Mouse (Mus musculus) liver, embryonic 15.5 days (tissue): Measurements from ENCODE around the gene Tstd1. TPM values are rescaled to one million over a fixed set of nuclear protein-coding genes. Genes with fewer than 3 reads are reported as not detected.

Experiments used
- ATAC-seq: fragments of 200-750 bp; cut with Nextera tagmentation; 2 replicates; pipeline ENCODE4 v1.8.0; 2017; ENCODE audit warnings: moderate number of reproducible peaks, mild to moderate bottlenecking, moderate library complexity; ENCODE audit not compliant: insufficient read depth
- H3K27ac ChIP-seq: fragments of 300-500 bp; sonication (generic); replicated peaks from 2 replicates; pipeline ENCODE4 v1.5.1; 2015; ENCODE audit warnings: mild to moderate bottlenecking, inconsistent platforms
- H3K27me3 ChIP-seq: fragments of 300-500 bp; sonication (generic); 2 replicates; pipeline ENCODE4 v1.6.1; 2015; ENCODE audit warnings: mild to moderate bottlenecking, inconsistent platforms
- H3K36me3 ChIP-seq: fragments of 300-500 bp; sonication (generic); replicated peaks from 2 replicates; pipeline ENCODE4 v1.6.1; 2015; ENCODE audit warnings: moderate library complexity, mild to moderate bottlenecking, inconsistent platforms
- H3K4me1 ChIP-seq: fragments of 300-500 bp; sonication (generic); replicated peaks from 2 replicates; pipeline ENCODE4 v1.6.1; 2015; ENCODE audit warnings: inconsistent platforms
- H3K4me2 ChIP-seq: fragments of 300-500 bp; sonication (generic); 2 replicates; pipeline ENCODE4 v1.6.1; 2015; ENCODE audit warnings: moderate library complexity, mild to moderate bottlenecking, inconsistent platforms
- H3K4me3 ChIP-seq: fragments of 300-500 bp; sonication (generic); replicated peaks from 2 replicates; pipeline ENCODE4 v1.5.1; 2015; ENCODE audit warnings: mild to moderate bottlenecking, inconsistent platforms
- H3K9ac ChIP-seq: fragments of 300-500 bp; sonication (generic); 2 replicates; pipeline ENCODE4 v1.6.1; 2015; ENCODE audit warnings: moderate library complexity, mild to moderate bottlenecking, inconsistent platforms
- H3K9me3 ChIP-seq: fragments of 300-500 bp; sonication (generic); replicated peaks from 2 replicates; pipeline ENCODE4 v1.6.1; 2016; ENCODE audit warnings: inconsistent platforms
- WGBS: fragments of 180-500 bp; shearing (Covaris S2); methylation state at CpG from one replicate; pipeline ENCODE4 v1.1.7; 2015; ENCODE audit warnings: mixed read lengths; ENCODE audit not compliant: insufficient replicate concordance; 5-methylcytosine and 5-hydroxymethylcytosine counted together
- polyA plus RNA-seq: library from polyadenylated mRNA; unstranded; fragments of >200 nt; fragmentation: Nextera tagmentation; extraction: Ambion mirVana; gene quantifications from 2 replicates; pipeline ENCODE4 v1.2.1, GENCODE M21; 2015

Tstd1 gene
- polyA plus RNA-seq, 1 experiment from 2014 or later, result 2.1 TPM

GRCm38 (mm10) chr1:171439072-171439471, 20.4 kb downstream of the Tstd1 start:
- Histone ChIP-seq H3K9ac (no peak overlapping the region), H3K4me3 (peak overlapping the region; percentile 58)
- 18% methylated on average over 8 of the region's 8 CpGs for WGBS

GRCm38 (mm10) chr1:171440025-171440725, 21.5 kb downstream of the Tstd1 start:
- H3K36me3 ChIP-seq, result no peaks in the 10 kb centered on the region
- peak overlapping the region; percentile 58 for H3K4me2 ChIP-seq
- WGBS, result 13% methylated on average over 8 of the region's 9 CpGs
- no peak for ATAC-seq
- H3K27ac ChIP-seq, result peak overlapping the region; percentile 70
- no peaks in the 10 kb centered on the region for H3K9me3 ChIP-seq
- H3K4me3 ChIP-seq, result peak overlapping the region; percentile 58
- H3K27me3 ChIP-seq, result peaks cover 55% of the 10 kb centered on the region
- H3K4me1 ChIP-seq, result peaks cover 28% of the 10 kb centered on the region
- no peak overlapping the region for H3K9ac ChIP-seq

More at GRCm38 (mm10) chr1:171439072-171439471, 20.4 kb downstream of the Tstd1 start:
- Histone ChIP-seq H3K4me2 (peak overlapping the region; percentile 58), H3K36me3 (no peaks in the 10 kb centered on the region), H3K27me3 (peaks cover 55% of the 10 kb centered on the region), H3K4me1 (peaks cover 28% of the 10 kb centered on the region), H3K9me3 (no peaks in the 10 kb centered on the region), H3K27ac (peak overlapping the region; percentile 73; the same call in 1 of the 2 replicates)
- ATAC-seq, result no peak

- H3K9ac ChIP-seq, result no peak overlapping the region
- H3K4me3 ChIP-seq, result 0 out of 2 replicates have a peak overlapping the region, but pooled peaks have one; percentile 2
- no peaks in the 10 kb centered on the region for H3K9me3 ChIP-seq
- H3K36me3 ChIP-seq, result no peaks in the 10 kb centered on the region
- no peak for ATAC-seq
- WGBS, result 12% methylated on average over 7 of the region's 7 CpGs
- peaks cover 48% of the 10 kb centered on the region for H3K27me3 ChIP-seq
- peak overlapping the region; percentile 58 for H3K4me2 ChIP-seq
- H3K27ac ChIP-seq, result peak overlapping the region; percentile 70
- peaks cover 23% of the 10 kb centered on the region for H3K4me1 ChIP-seq
These were observed 23.1 kb downstream of the Tstd1 start for GRCm38 (mm10) chr1:171441466-171442412.

GRCm38 (mm10) chr1:171442413-171442760, 23.7 kb downstream of the Tstd1 start:
- H3K4me3 ChIP-seq, result no peak overlapping the region
- 24% methylated on average over 8 of the region's 8 CpGs for WGBS
- peaks cover 42% of the 10 kb centered on the region for H3K27me3 ChIP-seq
- no peak overlapping the region for H3K9ac ChIP-seq
- peaks cover 17% of the 10 kb centered on the region for H3K4me1 ChIP-seq
- no peaks in the 10 kb centered on the region for H3K9me3 ChIP-seq
- peak overlapping the region; percentile 58 for H3K4me2 ChIP-seq
- no peak for ATAC-seq
- H3K27ac ChIP-seq, result peak overlapping the region; percentile 58
- no peaks in the 10 kb centered on the region for H3K36me3 ChIP-seq

GRCm38 (mm10) chr1:171445050-171445449, 26.4 kb downstream of the Tstd1 start:
- Histone ChIP-seq H3K4me1 (peaks cover 14% of the 10 kb centered on the region), H3K4me3 (no peak overlapping the region), H3K9me3 (no peaks in the 10 kb centered on the region), H3K27me3 (peaks cover 15% of the 10 kb centered on the region; the same call in 1 of the 2 replicates), H3K4me2 (no peak overlapping the region), H3K9ac (no peak overlapping the region), H3K36me3 (no peaks in the 10 kb centered on the region), H3K27ac (no peak overlapping the region)
- 62% methylated on average over 5 of the region's 5 CpGs for WGBS
- no peak for ATAC-seq

GRCm38 (mm10) chr1:171446854-171447253, 28.2 kb downstream of the Tstd1 start:
- H3K27me3 ChIP-seq, result no peaks in the 10 kb centered on the region
- no peaks in the 10 kb centered on the region for H3K36me3 ChIP-seq
- H3K27ac ChIP-seq, result no peak overlapping the region
- no peak for ATAC-seq
- H3K4me2 ChIP-seq, result no peak overlapping the region
- H3K9me3 ChIP-seq, result no peaks in the 10 kb centered on the region
- H3K9ac ChIP-seq, result no peak overlapping the region
- 35% methylated on average over 7 of the region's 7 CpGs for WGBS
- peaks cover 11% of the 10 kb centered on the region for H3K4me1 ChIP-seq
- no peak overlapping the region for H3K4me3 ChIP-seq

GRCm38 (mm10) chr1:171447692-171448091, 29.0 kb downstream of the Tstd1 start:
- H3K4me1 ChIP-seq, result peaks cover 5% of the 10 kb centered on the region
- 19% methylated on average over 10 of the region's 10 CpGs for WGBS
- H3K36me3 ChIP-seq, result no peaks in the 10 kb centered on the region
- H3K9me3 ChIP-seq, result no peaks in the 10 kb centered on the region
- no peaks in the 10 kb centered on the region for H3K27me3 ChIP-seq
- no peak overlapping the region for H3K4me2 ChIP-seq
- H3K9ac ChIP-seq, result no peak overlapping the region
- no peak overlapping the region for H3K27ac ChIP-seq
- no peak for ATAC-seq
- no peak overlapping the region for H3K4me3 ChIP-seq

GRCm38 (mm10) chr1:171450062-171450461, 31.4 kb downstream of the Tstd1 start:
- no peak for ATAC-seq
- no peak overlapping the region for H3K9ac ChIP-seq
- peaks cover 10% of the 10 kb centered on the region for H3K4me1 ChIP-seq
- no peaks in the 10 kb centered on the region for H3K9me3 ChIP-seq
- no peak overlapping the region for H3K4me2 ChIP-seq
- no peak overlapping the region for H3K4me3 ChIP-seq
- H3K36me3 ChIP-seq, result no peaks in the 10 kb centered on the region
- H3K27me3 ChIP-seq, result no peaks in the 10 kb centered on the region
- H3K27ac ChIP-seq, result no peak overlapping the region
- 68% methylated on average over 11 of the region's 11 CpGs for WGBS

GRCm38 (mm10) chr1:171451001-171451400, 32.3 kb downstream of the Tstd1 start:
- no peak for ATAC-seq
- Histone ChIP-seq H3K4me2 (no peak overlapping the region), H3K27ac (no peak overlapping the region), H3K36me3 (no peaks in the 10 kb centered on the region), H3K9me3 (no peaks in the 10 kb centered on the region), H3K9ac (no peak overlapping the region), H3K4me3 (no peak overlapping the region), H3K4me1 (peaks cover 12% of the 10 kb centered on the region), H3K27me3 (no peaks in the 10 kb centered on the region)
- 61% methylated on average over 10 of the region's 10 CpGs for WGBS

- Histone ChIP-seq H3K4me2 (no peak overlapping the region), H3K9ac (no peak overlapping the region), H3K9me3 (no peaks in the 10 kb centered on the region), H3K27me3 (no peaks in the 10 kb centered on the region), H3K36me3 (no peaks in the 10 kb centered on the region), H3K27ac (peak overlapping the region; percentile 70), H3K4me1 (peaks cover 12% of the 10 kb centered on the region), H3K4me3 (no peak overlapping the region)
- 36% methylated on average over 5 of the region's 5 CpGs for whole genome bisulfite sequencing
- peak; percentile 30; the same call in 1 of the 2 replicates for ATAC-seq
These were observed 33.9 kb downstream of the Tstd1 start for GRCm38 (mm10) chr1:171452522-171452921.

GRCm38 (mm10) chr1:171452923-171453322, 34.3 kb downstream of the Tstd1 start:
- Histone ChIP-seq H3K9ac (no peak overlapping the region), H3K27me3 (no peaks in the 10 kb centered on the region), H3K4me2 (no peak overlapping the region), H3K36me3 (no peaks in the 10 kb centered on the region), H3K4me1 (peaks cover 11% of the 10 kb centered on the region), H3K4me3 (no peak overlapping the region), H3K9me3 (no peaks in the 10 kb centered on the region), H3K27ac (peak overlapping the region; percentile 70)
- WGBS, result 59% methylated on average over 5 of the region's 5 CpGs
- peak; percentile 66 for ATAC-seq
